Mouse (Mus musculus): ENCODE measurements around the gene Nxph4.

DNA sequence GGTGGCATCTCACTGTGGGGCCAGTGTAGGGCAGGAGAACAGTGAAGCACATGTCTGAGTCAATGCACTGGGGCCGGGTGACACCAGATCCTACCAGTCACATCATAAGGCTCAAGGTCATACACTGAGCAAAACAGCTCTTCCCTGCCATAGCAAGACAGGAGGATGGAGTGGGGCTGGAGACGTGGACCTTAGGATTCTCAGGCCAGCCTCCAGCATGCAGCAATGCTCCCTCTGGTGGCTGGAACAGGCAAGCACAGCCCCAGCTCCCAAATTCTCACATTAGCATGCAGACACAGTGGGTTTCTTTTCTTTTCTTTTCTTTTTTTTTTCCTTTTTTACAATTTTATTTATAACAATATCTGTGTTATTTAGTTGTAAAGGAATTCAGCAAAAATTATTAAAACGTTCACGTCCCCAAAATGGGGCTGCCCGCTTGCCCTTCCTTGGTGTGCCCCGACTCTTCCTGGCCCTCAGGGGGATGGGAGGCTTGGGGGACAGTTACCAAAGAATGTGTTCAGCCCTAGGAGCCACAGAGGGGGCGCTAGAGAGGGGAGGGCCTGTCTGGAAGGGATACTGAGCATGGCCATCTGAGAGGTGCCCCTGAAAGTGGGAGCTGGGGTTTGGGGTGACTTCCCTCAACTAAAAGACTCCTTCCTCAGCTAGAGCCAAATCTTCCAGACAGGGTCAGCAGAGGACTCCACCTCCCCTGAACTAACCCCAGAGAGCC, 3.7 kb upstream of the Nxph4 start:
- TF ChIP-seq CTCF (IDR thresholded peaks at IDR 0.05) (peak; percentile 96), EP300 (IDR thresholded peaks at IDR 0.05) (no peak)
